7 mouse cellular contexts compared by ENCODE assay signal in the genomic region with DNA sequence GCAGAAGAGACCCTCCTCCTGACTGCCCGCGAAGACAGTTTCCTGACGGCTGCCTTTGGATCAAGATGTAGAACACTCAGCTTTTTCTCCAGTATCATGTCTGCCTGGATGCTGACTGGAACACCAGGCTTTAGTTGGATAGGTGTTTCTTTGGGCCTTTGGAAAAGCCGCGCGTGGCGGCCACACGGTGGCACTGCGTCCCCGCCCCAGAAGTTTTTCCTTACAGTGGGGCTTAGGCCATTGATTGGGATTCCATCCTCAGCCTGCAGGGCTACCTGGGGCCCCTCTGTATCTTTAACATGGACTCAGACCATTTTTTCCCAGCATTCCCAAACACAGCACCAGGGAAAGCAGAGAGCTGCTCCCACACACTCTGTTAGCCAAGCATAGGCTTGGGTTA. TPM values are rescaled to one million over a fixed set of nuclear protein-coding genes. Genes with fewer than 3 reads are reported as not detected.
DNase-seq lines count a peak whose midpoint lies in the region; ATAC-seq and TF ChIP-seq lines count a peak whose summit lies in the region.

No protein-coding gene starts in this region.

- no peaks in the 10 kb centered on the region for H3K9me3 ChIP-seq in intestine, postnatal 0 days (ENCODE audit: control insufficient read depth)
- no peaks in the 10 kb centered on the region for H3K9me3 ChIP-seq in intestine, embryonic 16.5 days (ENCODE audit: control insufficient read depth, low read length)
- H3K9me3 ChIP-seq in embryonic facial prominence, embryonic 10.5 days = no peaks in the 10 kb centered on the region

- ATAC-seq in intestine, postnatal 0 days = no peak
- no peak for ATAC-seq in intestine, embryonic 16.5 days
- no peak for ATAC-seq in erythroid progenitor cell, adult 5-6 weeks (replicated peaks; ENCODE audit: low FRiP score, poor library complexity, severe bottlenecking)

- TF ChIP-seq CTCF in intestine, postnatal 0 days (IDR thresholded peaks at IDR 0.05; ENCODE audit: low read depth) = peak; percentile 87

- no peak overlapping the region for H3K4me3 ChIP-seq in intestine, postnatal 0 days (ENCODE audit: low read depth, low read length)
- H3K4me3 ChIP-seq in intestine, embryonic 16.5 days (ENCODE audit: low read length) = no peak overlapping the region
- no peak overlapping the region for H3K4me3 ChIP-seq in embryonic facial prominence, embryonic 10.5 days

- H3K4me1 ChIP-seq in intestine, postnatal 0 days (replicated peaks; ENCODE audit: control insufficient read depth, insufficient read depth, low read length) = no peaks in the 10 kb centered on the region
- H3K4me1 ChIP-seq in intestine, embryonic 16.5 days (ENCODE audit: control insufficient read depth, insufficient read depth, low read length) = peaks cover 3% of the 10 kb centered on the region; the same call in 1 of the 2 replicates
- peaks cover 21% of the 10 kb centered on the region for H3K4me1 ChIP-seq in embryonic facial prominence, embryonic 10.5 days

- H3K27me3 ChIP-seq in intestine, postnatal 0 days (replicated peaks; ENCODE audit: control insufficient read depth, insufficient read depth, low read length) = no peaks in the 10 kb centered on the region
- H3K27me3 ChIP-seq in intestine, embryonic 16.5 days (replicated peaks; ENCODE audit: control insufficient read depth, insufficient read depth, low read length) = no peaks in the 10 kb centered on the region
- peaks cover 23% of the 10 kb centered on the region for H3K27me3 ChIP-seq in embryonic facial prominence, embryonic 10.5 days (replicated peaks; ENCODE audit: low read depth, poor library complexity, severe bottlenecking)

- H3K36me3 ChIP-seq in intestine, postnatal 0 days (ENCODE audit: control insufficient read depth, insufficient read depth) = no peaks in the 10 kb centered on the region
- no peaks in the 10 kb centered on the region for H3K36me3 ChIP-seq in intestine, embryonic 16.5 days (ENCODE audit: control insufficient read depth, insufficient read depth, low read length)
- H3K36me3 ChIP-seq in embryonic facial prominence, embryonic 10.5 days (replicated peaks) = no peaks in the 10 kb centered on the region

- 18% methylated on average over 10 of the region's 10 CpGs for WGBS in intestine, postnatal 0 days
- 14% methylated on average over 10 of the region's 10 CpGs for WGBS in intestine, embryonic 16.5 days
- WGBS in embryonic facial prominence, embryonic 10.5 days = 10% methylated on average over 10 of the region's 10 CpGs

- H3K9ac ChIP-seq in intestine, postnatal 0 days (ENCODE audit: low read depth, low read length) = no peak overlapping the region
- H3K9ac ChIP-seq in intestine, embryonic 16.5 days (ENCODE audit: low read depth, low read length) = no peak overlapping the region

- H3K27ac ChIP-seq in intestine, postnatal 0 days (ENCODE audit: low read depth, low read length) = no peak overlapping the region
- no peak overlapping the region for H3K27ac ChIP-seq in intestine, embryonic 16.5 days (ENCODE audit: low read length)
- peak overlapping the region; percentile 31; the same call in 1 of the 2 replicates for H3K27ac ChIP-seq in embryonic facial prominence, embryonic 10.5 days (replicated peaks)

- peak; percentile 43 for DNase-seq in urinary bladder, postnatal 14 days (ENCODE audit: low spot score)
- no peak for DNase-seq in urinary bladder, adult 18-20 months (ENCODE audit: low spot score in 2 of 2)
- DNase-seq in embryonic facial prominence, embryonic 10.5 days (ENCODE audit: low spot score) = peak; percentile 86
- DNase-seq in heart, adult 8-10 months (ENCODE audit: low spot score) = no peak

- H3K4me2 ChIP-seq in intestine, postnatal 0 days (replicated peaks; ENCODE audit: low read depth) = no peak overlapping the region
- H3K4me2 ChIP-seq in intestine, embryonic 16.5 days (ENCODE audit: low read depth, low read length) = no peak overlapping the region

RNA-seq across cellular contexts. Expression of a gene that starts 18.8 kb away (rescaled TPM):
- 0.40 TPM in 1 of 2 replicates, not detected in the other for polyA plus RNA-seq in intestine, postnatal 0 days (2015; fragmentation: Nextera tagmentation; extraction: Ambion mirVana)
- polyA plus RNA-seq in intestine, embryonic 16.5 days (2015; fragmentation: Nextera tagmentation; extraction: Ambion mirVana) = 1.5 and 2.3 TPM in 2 replicates
- polyA plus RNA-seq in embryonic facial prominence, embryonic 10.5 days (2016; fragmentation: Nextera tagmentation; extraction: Ambion mirVana) = not detected in 2 replicates
- 5.0 and 6.3 TPM in 2 replicates for total RNA-seq in erythroid progenitor cell, adult 5-6 weeks (2015; ENCODE audit: low replicate concordance)
- 2.7 and 3.0 TPM in 2 replicates for total RNA-seq in erythroid progenitor cell, adult 5-6 weeks (2017; ENCODE audit: low replicate concordance)
- under 1 TPM in 1 of 4 experiments, not detected in 3; 0.56 TPM for total RNA-seq in heart, adult 8-10 months (2022)

Comparison
In these comparisons a context has a peak if more than half of its experiments do, and no peak if none do; other contexts are left out.
1. DNase-seq: peak in urinary bladder, postnatal 14 days (single experiment) and embryonic facial prominence, embryonic 10.5 days (single experiment); none in urinary bladder, adult 18-20 months (0 of 2) and heart, adult 8-10 months (single experiment).